Mouse (Mus musculus) monocyte, adult 2 months (primary cell): ENCODE measurements around the gene Kcnk5.

Experiments
- DNase-seq, 2 experiments: peaks; one replicate each; pipeline ENCODE4 v3.0.0; 2022; ENCODE audit warnings: low spot score in 2 of 2, low read depth in 1 of 2

Kcnk5 gene

GRCm38 (mm10) chr14:20116149-20116605 is 65.4 kb downstream of the Kcnk5 start:
- DNase-seq: no peak

- no peak for DNase-seq
Measured at GRCm38 (mm10) chr14:20114951-20115350, 66.7 kb downstream of the Kcnk5 start.

- DNase-seq: peak in 1 of 2 experiments; percentile 21
Measured at GRCm38 (mm10) chr14:20113964-20114363, 67.6 kb downstream of the Kcnk5 start.

GRCm38 (mm10) chr14:20113189-20113961 is 68.2 kb downstream of the Kcnk5 start:
- no peak for DNase-seq

GRCm38 (mm10) chr14:20112218-20112617 is 69.4 kb downstream of the Kcnk5 start:
- no peak for DNase-seq

GRCm38 (mm10) chr14:20110945-20111344 is 70.7 kb downstream of the Kcnk5 start:
- DNase-seq: no peak

GRCm38 (mm10) chr14:20106271-20106670 is 75.3 kb downstream of the Kcnk5 start:
- no peak for DNase-seq

- DNase-seq: no peak
Measured at GRCm38 (mm10) chr14:20103207-20103606, 78.4 kb downstream of the Kcnk5 start.

GRCm38 (mm10) chr14:20098061-20098460 is 83.5 kb downstream of the Kcnk5 start:
- DNase-seq: no peak

- no peak for DNase-seq
Measured at GRCm38 (mm10) chr14:20094942-20095341, 86.7 kb downstream of the Kcnk5 start.

GRCm38 (mm10) chr14:20093493-20093892 is 88.1 kb downstream of the Kcnk5 start:
- no peak for DNase-seq
